Mouse (Mus musculus) left cerebral cortex, postnatal 4 days (tissue): ENCODE data around the gene Sema3g. TPM values are rescaled to one million over a fixed set of nuclear protein-coding genes. Genes with fewer than 3 reads are reported as not detected.

Experiments
- DNase-seq: peaks from one replicate; pipeline ENCODE4 v3.0.0-alpha.2; 2022
- intact Hi-C: fragments of 180-260 bp; cut with DNase I; formaldehyde crosslinking; loops from one replicate; pipeline ENCODE4 v1.15.1; 2025
- total RNA-seq, 2 experiments: library from RNA; stranded (reverse); gene quantifications; 2 replicates each; pipeline ENCODE4 v1.2.3; 2021

Gene Sema3g
- total RNA-seq, 2 experiments from 2014 or later, result 2.5 to 2.6 TPM

- peak; percentile 86 for DNase-seq
Observed at GRCm38 (mm10) chr14:31226978-31227377, 9.3 kb downstream of the Sema3g start.

GRCm38 (mm10) chr14:31228234-31228633 lies 10.6 kb downstream of the Sema3g start:
- no peak for DNase-seq
- intact Hi-C loops, result no loop called here

More at GRCm38 (mm10) chr14:31226978-31227377, 9.3 kb downstream of the Sema3g start:
- intact Hi-C loops, result no loop called here

GRCm38 (mm10) chr14:31230442-31230841 lies 12.8 kb downstream of the Sema3g start:
- intact Hi-C loops, result no loop called here
- DNase-seq, result no peak

GRCm38 (mm10) chr14:31232404-31233069 lies 14.9 kb downstream of the Sema3g start:
- intact Hi-C loops, result no loop called here
- DNase-seq, result no peak

- intact Hi-C loops, result no loop called here
- DNase-seq, result no peak
Observed at GRCm38 (mm10) chr14:31233070-31233995, 15.7 kb downstream of the Sema3g start.

- peak; percentile 79 for DNase-seq
- intact Hi-C loops, result no loop called here
Observed at GRCm38 (mm10) chr14:31233996-31234591, 16.4 kb downstream of the Sema3g start.

GRCm38 (mm10) chr14:31237101-31237882 lies 19.6 kb downstream of the Sema3g start:
- intact Hi-C loops, result no loop called here
- no peak for DNase-seq

GRCm38 (mm10) chr14:31240528-31240927 lies 22.9 kb downstream of the Sema3g start:
- DNase-seq, result no peak
- intact Hi-C loops, result no loop called here

- DNase-seq, result no peak
- intact Hi-C loops, result no loop called here
Observed at GRCm38 (mm10) chr14:31244777-31245176, 27.1 kb downstream of the Sema3g start.

- DNase-seq, result no peak
- intact Hi-C loops, result no loop called here
Observed at GRCm38 (mm10) chr14:31245946-31246345, 28.3 kb downstream of the Sema3g start.

- no peak for DNase-seq
- intact Hi-C loops, result no loop called here
Observed at GRCm38 (mm10) chr14:31248396-31248795, 30.7 kb downstream of the Sema3g start.

- intact Hi-C loops, result no loop called here
- DNase-seq, result no peak
Observed at GRCm38 (mm10) chr14:31250222-31251083, 32.8 kb downstream of the Sema3g start.

- DNase-seq, result peak; percentile 97
- intact Hi-C loops, result no loop called here
Observed at GRCm38 (mm10) chr14:31251084-31251604, 33.5 kb downstream of the Sema3g start, which contains the start of the genes Phf7 and Bap1. Gene Phf7, minus strand, starts transcription at chr14:31251317. Gene Bap1, plus strand, starts transcription at chr14:31251450.

- intact Hi-C loops, result no loop called here
Observed at GRCm38 (mm10) chr14:31251626-31252025, 34.0 kb downstream of the Sema3g start.

GRCm38 (mm10) chr14:31252091-31252490 lies 34.4 kb downstream of the Sema3g start:
- DNase-seq, result no peak
- intact Hi-C loops, result no loop called here

More at GRCm38 (mm10) chr14:31251626-31252025, 34.0 kb downstream of the Sema3g start:
- DNase-seq, result no peak

- intact Hi-C loops, result no loop called here
- no peak for DNase-seq
Observed at GRCm38 (mm10) chr14:31258476-31259050, 40.9 kb downstream of the Sema3g start.

- intact Hi-C loops, result no loop called here
- no peak for DNase-seq
Observed at GRCm38 (mm10) chr14:31260374-31260773, 42.7 kb downstream of the Sema3g start.

- no peak for DNase-seq
- intact Hi-C loops, result no loop called here
Observed at GRCm38 (mm10) chr14:31260932-31261331, 43.3 kb downstream of the Sema3g start.

- no peak for DNase-seq
- intact Hi-C loops, result no loop called here
Observed at GRCm38 (mm10) chr14:31267649-31268048, 50.0 kb downstream of the Sema3g start.
